Mouse (Mus musculus) myocyte (in vitro differentiated cells): ENCODE measurements around the gene Cpne5.

ENCODE experiments used
- E2F4 ChIP-seq: IDR thresholded peaks from one replicate; pipeline ENCODE4 v1.6.1; 2011; ENCODE audit warnings: mild to moderate bottlenecking, control low read depth, moderate library complexity; ENCODE audit not compliant: insufficient read depth
- MAX ChIP-seq: IDR thresholded peaks from one replicate; pipeline ENCODE4 v1.6.1; 2011; ENCODE audit warnings: low read depth, mild to moderate bottlenecking, control low read depth
- MYOD1 ChIP-seq, 3 experiments: IDR thresholded peaks; one replicate each; pipeline ENCODE4 v1.6.1; 2011; ENCODE audit warnings: control low read depth in 2 of 3, low read depth in 2 of 3, mild to moderate bottlenecking in 2 of 3, moderate library complexity in 1 of 3; ENCODE audit not compliant: insufficient read length in 2 of 3, control insufficient read depth in 1 of 3
- MYOG ChIP-seq, 3 experiments: IDR thresholded peaks; one replicate each; pipeline ENCODE4 v1.6.1; 2011; ENCODE audit warnings: control low read depth in 2 of 3, low read depth in 2 of 3, mild to moderate bottlenecking in 2 of 3; ENCODE audit not compliant: insufficient read length in 2 of 3, control insufficient read depth in 1 of 3, insufficient read depth in 1 of 3
- POLR2A ChIP-seq: IDR thresholded peaks from one replicate; pipeline ENCODE4 v1.6.1; 2011; ENCODE audit warnings: low read depth, mild to moderate bottlenecking, control low read depth, moderate library complexity; ENCODE audit not compliant: insufficient read length
- POLR2AphosphoS2 ChIP-seq: IDR thresholded peaks from one replicate; pipeline ENCODE4 v1.6.1; 2011; ENCODE audit warnings: low read depth, control low read depth; ENCODE audit not compliant: insufficient read length
- SRF ChIP-seq: IDR thresholded peaks from one replicate; pipeline ENCODE4 v1.6.1; 2011; ENCODE audit warnings: low read depth; ENCODE audit not compliant: control insufficient read depth, insufficient read length
- TCF12 ChIP-seq: IDR thresholded peaks from one replicate; pipeline ENCODE4 v1.6.1; 2011; ENCODE audit warnings: mild to moderate bottlenecking, control low read depth; ENCODE audit not compliant: poor library complexity, insufficient read depth, severe bottlenecking
- USF1 ChIP-seq: IDR thresholded peaks from one replicate; pipeline ENCODE4 v1.6.1; 2011; ENCODE audit warnings: low read depth, mild to moderate bottlenecking, control low read depth, moderate library complexity

DNA sequence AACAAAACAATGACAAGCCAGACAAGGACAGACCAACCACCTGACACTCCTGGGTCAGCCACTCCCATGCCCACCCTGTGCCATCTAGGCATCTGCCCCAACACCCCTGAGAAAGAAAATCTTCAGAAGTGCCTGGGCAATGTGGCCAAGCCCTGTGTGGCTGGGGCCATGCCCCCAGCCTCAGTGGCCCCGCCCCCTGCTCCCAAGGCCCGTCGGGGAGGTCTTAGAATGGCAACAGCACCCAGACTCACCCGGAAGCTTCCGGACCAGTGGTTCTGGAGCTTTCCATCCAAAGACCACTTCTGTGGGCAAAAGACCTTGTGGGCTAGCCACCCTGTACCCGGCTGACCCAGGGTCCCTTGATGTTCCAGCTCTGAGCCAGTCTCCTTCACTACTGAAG lies 35.4 kb downstream of the Cpne5 start:
- TF ChIP-seq E2F4 (no peak), POLR2A (no peak), TCF12 (no peak), POLR2AphosphoS2 (no peak), MAX (no peak), USF1 (no peak), MYOD1 (IDR thresholded peaks at IDR 0.05; ENCODE audit: control insufficient read depth in 1 of 3, insufficient read length in 2 of 3, low read depth in 2 of 3) (no peak), SRF (no peak), MYOG (IDR thresholded peaks at IDR 0.05; ENCODE audit: control insufficient read depth in 1 of 3, insufficient read depth in 1 of 3, insufficient read length in 2 of 3, low read depth in 2 of 3) (no peak)
